Mouse (Mus musculus): ENCODE measurements at regions not wholly inside any gene's neighbourhood (a gene's known extent, or its start where the extent isn't known, plus 50 kb on each side); places are given as distances from the start of the nearest gene placed in this dataset.

GRCm38 (mm10) chr10:65244527-65244926 is 1154.5 kb upstream of the Lrrtm3 start:
- DNase-seq: no peak

GRCm38 (mm10) chr10:65224130-65224529 is 1134.1 kb upstream of the Lrrtm3 start:
- DNase-seq: no peak

GRCm38 (mm10) chr10:65221181-65221580 is 1131.1 kb upstream of the Lrrtm3 start:
- DNase-seq: no peak

GRCm38 (mm10) chr10:65219251-65219650 is 1129.2 kb upstream of the Lrrtm3 start:
- DNase-seq: no peak

GRCm38 (mm10) chr10:65216226-65216625 is 1126.1 kb upstream of the Lrrtm3 start:
- no peak for DNase-seq

- no peak for DNase-seq
Observed at GRCm38 (mm10) chr10:65215206-65215605, 1125.1 kb upstream of the Lrrtm3 start.

- DNase-seq: no peak
Observed at GRCm38 (mm10) chr10:65183659-65184058, 1093.6 kb upstream of the Lrrtm3 start.

GRCm38 (mm10) chr10:65182597-65182996 is 1092.5 kb upstream of the Lrrtm3 start:
- peak; percentile 41 for DNase-seq

- DNase-seq: no peak
Observed at GRCm38 (mm10) chr10:65179101-65179500, 1089.0 kb upstream of the Lrrtm3 start.

- no peak for DNase-seq
Observed at GRCm38 (mm10) chr10:65154131-65154530, 1064.1 kb upstream of the Lrrtm3 start.

GRCm38 (mm10) chr10:65124940-65125610 is 1035.0 kb upstream of the Lrrtm3 start:
- no peak for DNase-seq

- DNase-seq: no peak
Observed at GRCm38 (mm10) chr10:65118212-65118611, 1028.1 kb upstream of the Lrrtm3 start.

GRCm38 (mm10) chr10:65114586-65114985 is 1024.5 kb upstream of the Lrrtm3 start:
- DNase-seq: no peak

- no peak for DNase-seq
Observed at GRCm38 (mm10) chr10:65110729-65111128, 1020.7 kb upstream of the Lrrtm3 start.

GRCm38 (mm10) chr10:65107413-65107812 is 1017.3 kb upstream of the Lrrtm3 start:
- DNase-seq: no peak

GRCm38 (mm10) chr10:65084446-65084845 is 994.4 kb upstream of the Lrrtm3 start:
- DNase-seq: no peak

GRCm38 (mm10) chr10:65081638-65082037 is 991.6 kb upstream of the Lrrtm3 start:
- DNase-seq: no peak

- no peak for DNase-seq
Observed at GRCm38 (mm10) chr10:65058086-65058485, 968.0 kb upstream of the Lrrtm3 start.

Measured in heart, adult 11 months (tissue).